Mouse (Mus musculus): ENCODE measurements around the gene Rtl6. TPM values are rescaled to one million over a fixed set of nuclear protein-coding genes. Genes with fewer than 3 reads are reported as not detected.

Rtl6 gene
- polyA plus RNA-seq, 2 experiments, result 13.4 to 16.9 TPM

DNA sequence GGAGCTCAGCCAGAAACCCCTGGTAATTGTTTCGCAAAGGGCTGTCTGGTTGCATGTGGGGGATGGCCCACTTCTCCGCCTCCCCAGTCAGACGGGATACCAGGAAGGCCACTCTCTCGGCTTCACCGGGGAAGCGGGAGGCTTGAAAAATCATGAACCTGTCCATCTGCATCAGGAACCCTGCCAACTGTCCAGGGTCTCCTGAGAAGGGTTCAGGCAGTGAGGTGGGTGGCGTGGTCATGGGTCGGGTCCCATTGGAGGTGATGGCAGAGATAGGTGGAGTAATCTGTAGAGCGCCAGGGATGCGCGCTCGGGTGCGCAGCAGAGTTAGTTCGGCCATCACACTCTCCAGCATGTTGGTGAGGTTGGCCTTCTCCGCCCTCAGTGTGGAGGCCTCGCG lies 949 bp downstream of the Rtl6 start:
- DNase-seq (ENCODE audit: low spot score), result no peak
- H3K36me3 ChIP-seq (ENCODE audit: control insufficient read depth, insufficient read depth, low read length), result peaks cover 29% of the 10 kb centered on the region
- peak overlapping the region; percentile 62 for H3K4me3 ChIP-seq (replicated peaks; ENCODE audit: low read length)
- no peaks in the 10 kb centered on the region for H3K27me3 ChIP-seq (ENCODE audit: control insufficient read depth, insufficient read depth, low read length)
- H3K9ac ChIP-seq (ENCODE audit: low read depth, low read length, severe bottlenecking), result no peak overlapping the region
- H3K9me3 ChIP-seq (ENCODE audit: control insufficient read depth, low read length), result no peaks in the 10 kb centered on the region
- H3K4me1 ChIP-seq (ENCODE audit: control insufficient read depth, insufficient read depth, low read length), result peaks cover 6% of the 10 kb centered on the region; the same call in 1 of the 2 replicates
- no peak overlapping the region for H3K27ac ChIP-seq (replicated peaks; ENCODE audit: low read depth, low read length)
- 99% methylated on average over 17 of the region's 17 CpGs for WGBS
- peak overlapping the region; percentile 86 for H3K4me2 ChIP-seq (replicated peaks; ENCODE audit: low read depth, low read length, severe bottlenecking)
- no peak for ATAC-seq (ENCODE audit: low FRiP score, low read depth)
- TF ChIP-seq POLR2A (IDR thresholded peaks at IDR 0.05; ENCODE audit: borderline replicate concordance, extremely low read depth, insufficient read depth, insufficient read length), result no peak

DNA sequence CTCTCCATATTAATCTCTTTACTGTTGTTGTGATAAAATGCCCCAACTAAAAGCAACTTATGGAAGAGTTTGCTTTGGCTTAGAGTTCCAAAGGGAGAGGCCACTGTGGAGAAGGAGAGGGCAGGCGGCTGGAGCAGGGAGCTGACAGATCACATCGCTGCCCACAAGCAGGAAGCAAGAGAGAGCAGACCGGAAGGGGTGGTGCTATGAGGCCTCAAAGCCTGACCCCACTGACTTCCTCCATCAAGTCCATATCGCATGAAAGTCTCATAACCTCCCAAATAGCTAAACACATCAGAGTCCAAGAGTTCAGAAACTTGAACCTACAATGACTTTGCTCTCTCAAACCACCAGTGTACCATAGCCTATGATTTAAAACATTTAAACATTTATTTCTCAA lies 6.6 kb downstream of the Rtl6 start:
- DNase-seq (ENCODE audit: low spot score) (no peak), ATAC-seq (ENCODE audit: low FRiP score, low read depth) (no peak)
- Histone ChIP-seq H3K4me1 (ENCODE audit: control insufficient read depth, insufficient read depth, low read length) (no peaks in the 10 kb centered on the region), H3K36me3 (ENCODE audit: control insufficient read depth, insufficient read depth, low read length) (peaks cover 24% of the 10 kb centered on the region), H3K4me2 (replicated peaks; ENCODE audit: low read depth, low read length, severe bottlenecking) (no peak overlapping the region), H3K27me3 (ENCODE audit: control insufficient read depth, insufficient read depth, low read length) (no peaks in the 10 kb centered on the region), H3K27ac (replicated peaks; ENCODE audit: low read depth, low read length) (no peak overlapping the region), H3K4me3 (replicated peaks; ENCODE audit: low read length) (no peak overlapping the region), H3K9ac (ENCODE audit: low read depth, low read length, severe bottlenecking) (no peak overlapping the region), H3K9me3 (ENCODE audit: control insufficient read depth, low read length) (no peaks in the 10 kb centered on the region)
- WGBS, result 88% methylated on average over 4 of the region's 4 CpGs
- no peak for TF ChIP-seq POLR2A (IDR thresholded peaks at IDR 0.05; ENCODE audit: borderline replicate concordance, extremely low read depth, insufficient read depth, insufficient read length)

DNA sequence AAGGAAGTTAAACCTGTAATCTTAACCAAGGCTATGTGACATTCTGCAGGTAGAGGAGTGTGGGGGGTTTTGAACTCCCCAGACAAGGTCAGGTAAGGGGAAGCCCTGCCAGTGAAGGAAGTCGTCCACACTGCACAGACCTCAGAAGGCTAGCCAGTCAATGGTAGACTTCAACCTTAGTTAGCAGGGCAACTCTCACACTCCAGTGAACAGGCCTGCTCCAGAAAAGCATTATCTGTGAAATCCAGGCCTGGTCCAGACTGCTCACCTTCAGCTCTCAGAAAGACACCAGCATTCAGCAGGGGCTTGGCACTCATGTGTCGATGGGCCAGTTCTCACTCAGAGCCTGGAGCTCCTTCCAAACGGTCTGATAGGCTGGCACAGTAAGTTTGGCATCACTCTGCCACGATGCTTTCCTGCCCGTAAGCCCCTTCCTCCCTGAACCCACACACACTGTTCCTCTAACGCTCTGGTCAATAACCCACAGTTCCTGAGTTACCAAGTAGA lies 8.3 kb downstream of the Rtl6 start:
- no peak for ATAC-seq (ENCODE audit: low FRiP score, low read depth)
- Histone ChIP-seq H3K9ac (ENCODE audit: low read depth, low read length, severe bottlenecking) (no peak overlapping the region), H3K4me2 (replicated peaks; ENCODE audit: low read depth, low read length, severe bottlenecking) (no peak overlapping the region), H3K4me3 (replicated peaks; ENCODE audit: low read length) (no peak overlapping the region), H3K27me3 (ENCODE audit: control insufficient read depth, insufficient read depth, low read length) (no peaks in the 10 kb centered on the region), H3K4me1 (ENCODE audit: control insufficient read depth, insufficient read depth, low read length) (peaks cover 2% of the 10 kb centered on the region; the same call in 1 of the 2 replicates), H3K27ac (replicated peaks; ENCODE audit: low read depth, low read length) (no peak overlapping the region), H3K36me3 (ENCODE audit: control insufficient read depth, insufficient read depth, low read length) (peaks cover 6% of the 10 kb centered on the region; the same call in 1 of the 2 replicates), H3K9me3 (ENCODE audit: control insufficient read depth, low read length) (no peaks in the 10 kb centered on the region)
- DNase-seq (ENCODE audit: low spot score), result no peak
- WGBS, result 81% methylated on average over 6 of the region's 6 CpGs
- TF ChIP-seq POLR2A (IDR thresholded peaks at IDR 0.05; ENCODE audit: borderline replicate concordance, extremely low read depth, insufficient read depth, insufficient read length), result no peak

DNA sequence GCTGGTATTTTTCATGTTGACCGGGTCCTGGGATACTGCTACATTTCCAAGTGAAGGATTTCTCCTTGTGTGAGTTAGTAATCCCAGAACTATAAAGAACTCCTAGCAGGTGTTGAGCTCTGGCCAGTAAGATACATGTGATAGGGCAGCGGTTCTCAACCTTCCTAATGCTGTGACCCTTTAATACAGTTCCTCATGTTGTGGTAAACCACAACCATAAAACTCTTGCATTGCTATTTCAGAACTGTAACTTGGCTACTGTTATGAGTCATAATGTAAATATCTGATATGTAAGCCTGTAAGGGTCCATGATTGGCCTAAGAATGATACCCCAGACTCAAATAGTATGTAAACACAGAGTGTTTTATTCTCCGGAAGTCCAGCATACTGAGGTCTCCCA lies 11.6 kb downstream of the Rtl6 start:
- no peak for TF ChIP-seq POLR2A (IDR thresholded peaks at IDR 0.05; ENCODE audit: borderline replicate concordance, extremely low read depth, insufficient read depth, insufficient read length)
- no peaks in the 10 kb centered on the region for H3K9me3 ChIP-seq (ENCODE audit: control insufficient read depth, low read length)
- no peaks in the 10 kb centered on the region for H3K36me3 ChIP-seq (ENCODE audit: control insufficient read depth, insufficient read depth, low read length)
- no peak overlapping the region for H3K27ac ChIP-seq (replicated peaks; ENCODE audit: low read depth, low read length)
- no peak overlapping the region for H3K9ac ChIP-seq (ENCODE audit: low read depth, low read length, severe bottlenecking)
- H3K27me3 ChIP-seq (ENCODE audit: control insufficient read depth, insufficient read depth, low read length), result no peaks in the 10 kb centered on the region
- H3K4me3 ChIP-seq (replicated peaks; ENCODE audit: low read length), result no peak overlapping the region
- 92% methylated on average over 3 of the region's 3 CpGs for WGBS
- DNase-seq (ENCODE audit: low spot score) (no peak), ATAC-seq (ENCODE audit: low FRiP score, low read depth) (no peak)
- peaks cover 2% of the 10 kb centered on the region; the same call in 1 of the 2 replicates for H3K4me1 ChIP-seq (ENCODE audit: control insufficient read depth, insufficient read depth, low read length)
- H3K4me2 ChIP-seq (replicated peaks; ENCODE audit: low read depth, low read length, severe bottlenecking), result no peak overlapping the region

DNA sequence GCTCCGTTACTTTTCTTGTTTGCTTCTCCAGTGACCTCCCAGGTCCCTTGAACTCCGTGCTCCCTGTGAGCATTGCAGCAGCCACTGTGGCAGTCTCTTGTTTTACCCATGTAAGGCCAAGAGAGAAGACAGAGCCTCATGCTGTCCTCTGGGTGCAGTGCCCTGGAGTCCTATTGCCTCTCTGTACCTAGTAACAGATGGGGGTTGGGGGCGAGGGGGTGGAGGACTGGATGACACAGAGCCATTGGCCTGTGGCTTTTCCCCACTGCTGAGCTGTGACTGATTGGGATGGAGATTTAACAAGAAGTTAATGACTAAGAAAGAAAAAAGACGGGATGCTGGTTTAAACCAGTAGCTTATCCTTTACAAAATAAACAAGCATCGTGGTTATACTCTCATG lies 16.4 kb downstream of the Rtl6 start:
- WGBS, result 74% methylated on average over 5 of the region's 5 CpGs
- no peak for TF ChIP-seq POLR2A (IDR thresholded peaks at IDR 0.05; ENCODE audit: borderline replicate concordance, extremely low read depth, insufficient read depth, insufficient read length)
- H3K9me3 ChIP-seq (ENCODE audit: control insufficient read depth, low read length), result no peaks in the 10 kb centered on the region; the same call in 1 of the 2 replicates
- no peak for ATAC-seq (ENCODE audit: low FRiP score, low read depth)
- DNase-seq (ENCODE audit: low spot score), result no peak
- no peaks in the 10 kb centered on the region for H3K27me3 ChIP-seq (ENCODE audit: control insufficient read depth, insufficient read depth, low read length)
- H3K9ac ChIP-seq (ENCODE audit: low read depth, low read length, severe bottlenecking), result no peak overlapping the region
- no peak overlapping the region for H3K4me2 ChIP-seq (replicated peaks; ENCODE audit: low read depth, low read length, severe bottlenecking)
- H3K4me1 ChIP-seq (ENCODE audit: control insufficient read depth, insufficient read depth, low read length), result peaks cover 2% of the 10 kb centered on the region; the same call in 1 of the 2 replicates
- no peak overlapping the region for H3K27ac ChIP-seq (replicated peaks; ENCODE audit: low read depth, low read length)
- H3K4me3 ChIP-seq (replicated peaks; ENCODE audit: low read length), result no peak overlapping the region
- H3K36me3 ChIP-seq (ENCODE audit: control insufficient read depth, insufficient read depth, low read length), result no peaks in the 10 kb centered on the region

All from limb, embryonic 14.5 days (tissue).